Mouse (Mus musculus) thymus, adult 2 months (tissue): Measurements from ENCODE around the gene Ntrk3. TPM values are rescaled to one million over a fixed set of nuclear protein-coding genes. Genes with fewer than 3 reads are reported as not detected.

Source experiments
- DNase-seq: peaks from one replicate; pipeline ENCODE4 v3.0.0; 2021
- H3K27ac ChIP-seq: fragments of 200-500 bp; 2 replicates; pipeline ENCODE4 v1.5.1; 2012; ENCODE audit warnings: low read length, control low read depth; ENCODE audit not compliant: control insufficient read depth, insufficient read depth
- H3K27me3 ChIP-seq: fragments of 200-500 bp; 2 replicates; pipeline ENCODE4 v1.6.1; 2012; ENCODE audit warnings: mild to moderate bottlenecking, low read length, moderate library complexity, mixed read lengths; ENCODE audit not compliant: control insufficient read depth, insufficient read depth
- H3K36me3 ChIP-seq: fragments of 200-500 bp; 2 replicates; pipeline ENCODE4 v1.6.1; 2012; ENCODE audit warnings: mild to moderate bottlenecking, low read length, moderate library complexity; ENCODE audit not compliant: control insufficient read depth, insufficient read depth
- H3K4me1 ChIP-seq: fragments of 200-500 bp; replicated peaks from 2 replicates; pipeline ENCODE4 v1.6.1; 2012; ENCODE audit warnings: low read length; ENCODE audit not compliant: control insufficient read depth, insufficient read depth
- H3K4me3 ChIP-seq: fragments of 200-500 bp; 2 replicates; pipeline ENCODE4 v1.5.1; 2012; ENCODE audit warnings: mild to moderate bottlenecking, low read length, control low read depth, moderate library complexity; ENCODE audit not compliant: control insufficient read depth, insufficient read depth
- CTCF ChIP-seq: fragments of 200-500 bp; IDR thresholded peaks from 2 replicates; pipeline ENCODE4 v1.5.1; 2012; ENCODE audit warnings: mild to moderate bottlenecking, control low read depth, low read length, moderate library complexity, borderline replicate concordance; ENCODE audit not compliant: control insufficient read depth, poor library complexity, insufficient read depth; ENCODE audit errors: extremely low read depth
- POLR2A ChIP-seq: fragments of 200-500 bp; IDR thresholded peaks from 2 replicates; pipeline ENCODE4 v1.6.1; 2012; ENCODE audit warnings: mild to moderate bottlenecking, low read length, control low read depth, moderate library complexity; ENCODE audit not compliant: control insufficient read depth, poor library complexity, insufficient read depth; ENCODE audit errors: extremely low read depth
- WGBS: fragments of 180-500 bp; shearing (Covaris S2); methylation state at CpG from one replicate; pipeline ENCODE4 v1.1.7; 2018; 5-methylcytosine and 5-hydroxymethylcytosine counted together
- polyA plus RNA-seq: library from polyadenylated mRNA; depleted of rRNA; stranded (reverse); fragments of >200 nt; gene quantifications from 2 replicates; pipeline ENCODE4 v1.2.3, GENCODE M21; 2012

The Ntrk3 gene
- polyA plus RNA-seq, 1 experiment: 54.7 TPM

GRCm38 (mm10) chr7:78398377-78398776 lies 339.4 kb downstream of the Ntrk3 start:
- no peaks in the 10 kb centered on the region for H3K27me3 ChIP-seq
- H3K36me3 ChIP-seq: no peaks in the 10 kb centered on the region
- TF ChIP-seq POLR2A: no peak
- no peak for TF ChIP-seq CTCF
- DNase-seq: no peak
- no peak overlapping the region for H3K4me3 ChIP-seq
- no peak overlapping the region for H3K27ac ChIP-seq
- H3K4me1 ChIP-seq: no peaks in the 10 kb centered on the region

GRCm38 (mm10) chr7:78397215-78397614 lies 340.6 kb downstream of the Ntrk3 start:
- Histone ChIP-seq H3K4me3 (no peak overlapping the region), H3K27me3 (no peaks in the 10 kb centered on the region), H3K4me1 (no peaks in the 10 kb centered on the region), H3K36me3 (no peaks in the 10 kb centered on the region), H3K27ac (no peak overlapping the region)
- no peak for TF ChIP-seq CTCF
- no peak for TF ChIP-seq POLR2A
- 92% methylated on average over 4 of the region's 4 CpGs for WGBS
- no peak for DNase-seq

GRCm38 (mm10) chr7:78390019-78390418 lies 347.8 kb downstream of the Ntrk3 start:
- Histone ChIP-seq H3K36me3 (no peaks in the 10 kb centered on the region), H3K27ac (no peak overlapping the region), H3K4me1 (no peaks in the 10 kb centered on the region), H3K4me3 (no peak overlapping the region), H3K27me3 (no peaks in the 10 kb centered on the region)
- TF ChIP-seq CTCF: no peak
- TF ChIP-seq POLR2A: no peak
- WGBS: 95% methylated on average over 3 of the region's 3 CpGs
- no peak for DNase-seq

GRCm38 (mm10) chr7:78388101-78388500 lies 349.7 kb downstream of the Ntrk3 start:
- no peaks in the 10 kb centered on the region for H3K4me1 ChIP-seq
- H3K27me3 ChIP-seq: no peaks in the 10 kb centered on the region
- DNase-seq: no peak
- TF ChIP-seq POLR2A: no peak
- no peak for TF ChIP-seq CTCF
- no peaks in the 10 kb centered on the region for H3K36me3 ChIP-seq
- no peak overlapping the region for H3K4me3 ChIP-seq
- no peak overlapping the region for H3K27ac ChIP-seq
- 93% methylated on average over 5 of the region's 5 CpGs for WGBS

- TF ChIP-seq POLR2A (no peak), CTCF (no peak)
- WGBS: 91% methylated on average over 1 of the region's 1 CpGs
- H3K27me3 ChIP-seq: no peaks in the 10 kb centered on the region
- no peak overlapping the region for H3K27ac ChIP-seq
- no peaks in the 10 kb centered on the region for H3K4me1 ChIP-seq
- no peak overlapping the region for H3K4me3 ChIP-seq
- DNase-seq: no peak
- H3K36me3 ChIP-seq: no peaks in the 10 kb centered on the region
Measured at GRCm38 (mm10) chr7:78385971-78386370, 351.8 kb downstream of the Ntrk3 start.

GRCm38 (mm10) chr7:78384111-78384510 lies 353.7 kb downstream of the Ntrk3 start:
- no peak for DNase-seq
- TF ChIP-seq CTCF (no peak), POLR2A (no peak)

GRCm38 (mm10) chr7:78382126-78382525 lies 355.7 kb downstream of the Ntrk3 start:
- TF ChIP-seq POLR2A (no peak), CTCF (no peak)
- 26% methylated on average over 1 of the region's 1 CpGs for WGBS
- Histone ChIP-seq H3K27me3 (no peaks in the 10 kb centered on the region), H3K27ac (no peak overlapping the region), H3K4me3 (no peak overlapping the region), H3K36me3 (no peaks in the 10 kb centered on the region), H3K4me1 (no peaks in the 10 kb centered on the region)
- DNase-seq: no peak

More at GRCm38 (mm10) chr7:78384111-78384510, 353.7 kb downstream of the Ntrk3 start:
- no peak overlapping the region for H3K4me3 ChIP-seq
- no peaks in the 10 kb centered on the region for H3K36me3 ChIP-seq
- H3K27ac ChIP-seq: no peak overlapping the region
- H3K27me3 ChIP-seq: no peaks in the 10 kb centered on the region
- no peaks in the 10 kb centered on the region for H3K4me1 ChIP-seq
